Mouse (Mus musculus) forebrain, embryonic 12.5 days (tissue): ENCODE measurements at regions not wholly inside any gene's neighbourhood (a gene's known extent, or its start where the extent isn't known, plus 50 kb on each side); places are given as distances from the start of the nearest gene placed in this dataset.

Source experiments
- ATAC-seq: fragments of 200-750 bp; cut with Nextera tagmentation; 2 replicates; pipeline ENCODE4 v1.8.0; 2017; ENCODE audit warnings: moderate TSS enrichment; ENCODE audit not compliant: low FRiP score
- H3K27ac ChIP-seq: fragments of 300-500 bp; sonication (generic); 2 replicates; pipeline ENCODE4 v1.5.1; 2016; ENCODE audit warnings: mild to moderate bottlenecking
- H3K27me3 ChIP-seq: fragments of 300-500 bp; sonication (generic); 2 replicates; pipeline ENCODE4 v1.6.1; 2016; ENCODE audit warnings: mild to moderate bottlenecking
- H3K36me3 ChIP-seq: fragments of 300-500 bp; sonication (generic); replicated peaks from 2 replicates; pipeline ENCODE4 v1.6.1; 2016; ENCODE audit warnings: mild to moderate bottlenecking
- H3K4me1 ChIP-seq: fragments of 300-500 bp; sonication (generic); 2 replicates; pipeline ENCODE4 v1.6.1; 2016
- H3K4me2 ChIP-seq: fragments of 300-500 bp; sonication (generic); 2 replicates; pipeline ENCODE4 v1.6.1; 2016; ENCODE audit warnings: mild to moderate bottlenecking, moderate library complexity
- H3K4me3 ChIP-seq: fragments of 300-500 bp; sonication (generic); replicated peaks from 2 replicates; pipeline ENCODE4 v1.5.1; 2016; ENCODE audit warnings: mild to moderate bottlenecking
- H3K9ac ChIP-seq: fragments of 300-500 bp; sonication (generic); 2 replicates; pipeline ENCODE4 v1.6.1; 2016; ENCODE audit warnings: mild to moderate bottlenecking
- H3K9me3 ChIP-seq: fragments of 300-500 bp; sonication (generic); 2 replicates; pipeline ENCODE4 v1.6.1; 2016
- WGBS: fragments of 180-500 bp; shearing (Covaris S2); methylation state at CpG from one replicate; pipeline ENCODE4 v1.1.7; 2016; 5-methylcytosine and 5-hydroxymethylcytosine counted together

GRCm38 (mm10) chr1:185111347-185112016 is 92.4 kb upstream of the Rab3gap2 start:
- no peak overlapping the region for H3K4me3 ChIP-seq
- 81% methylated on average over 10 of the region's 10 CpGs for WGBS
- no peaks in the 10 kb centered on the region for H3K9me3 ChIP-seq
- no peaks in the 10 kb centered on the region for H3K4me1 ChIP-seq
- ATAC-seq, result no peak
- no peak overlapping the region for H3K4me2 ChIP-seq
- H3K9ac ChIP-seq, result no peak overlapping the region
- no peaks in the 10 kb centered on the region for H3K27me3 ChIP-seq
- H3K27ac ChIP-seq, result no peak overlapping the region
- no peaks in the 10 kb centered on the region for H3K36me3 ChIP-seq

DNA sequence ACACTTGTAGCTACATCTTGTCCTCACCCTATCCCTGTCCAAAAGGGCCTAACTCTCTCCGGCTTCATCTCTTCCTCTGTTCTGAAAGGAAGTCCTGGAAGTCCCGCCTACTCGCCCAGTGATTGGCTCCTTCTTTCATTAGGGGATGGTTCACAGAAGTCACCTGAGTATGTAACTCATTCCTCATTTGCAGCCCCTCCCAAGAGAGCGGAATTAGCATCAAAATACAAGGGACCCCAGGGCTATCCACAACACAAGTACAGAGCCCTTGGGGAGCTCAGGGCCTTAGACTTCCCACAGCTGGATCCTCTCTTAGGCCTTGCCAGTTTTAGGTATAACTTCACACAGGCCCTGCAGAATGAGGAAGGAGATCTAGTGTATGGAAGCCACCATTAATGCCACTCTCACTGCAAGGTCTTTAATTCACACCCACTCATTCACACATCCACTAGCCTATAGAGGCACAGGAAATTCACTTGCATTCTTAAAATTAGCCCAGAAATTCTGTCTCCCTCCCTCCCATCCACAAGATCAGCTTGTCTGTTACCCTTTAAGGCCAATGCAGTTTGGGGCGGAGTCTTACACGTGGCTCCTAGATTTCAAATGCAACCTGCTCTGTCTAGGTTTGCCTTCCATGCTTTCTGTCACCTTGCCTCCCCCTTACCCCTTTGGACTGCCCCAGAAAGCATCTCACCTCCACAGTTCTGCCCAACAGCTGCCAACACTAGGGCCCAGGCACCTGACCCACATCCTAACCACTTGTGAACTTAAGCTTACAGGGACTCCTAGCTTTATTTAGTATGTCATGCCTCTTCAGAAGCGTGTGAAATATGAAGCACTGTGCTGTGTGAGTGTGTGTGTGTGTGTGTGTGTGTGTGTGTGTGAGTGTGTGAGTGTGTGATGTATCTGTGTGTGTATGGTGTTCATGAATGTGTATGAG is 98.7 kb upstream of the Rab3gap2 start:
- Histone ChIP-seq H3K36me3 (no peaks in the 10 kb centered on the region), H3K4me1 (peaks cover 8% of the 10 kb centered on the region), H3K4me2 (no peak overlapping the region), H3K9ac (no peak overlapping the region), H3K9me3 (no peaks in the 10 kb centered on the region), H3K4me3 (no peak overlapping the region), H3K27ac (no peak overlapping the region), H3K27me3 (no peaks in the 10 kb centered on the region; the same call in 1 of the 2 replicates)
- WGBS, result 32% methylated on average over 7 of the region's 7 CpGs
- peak; percentile 51; the same call in 1 of the 2 replicates for ATAC-seq

DNA sequence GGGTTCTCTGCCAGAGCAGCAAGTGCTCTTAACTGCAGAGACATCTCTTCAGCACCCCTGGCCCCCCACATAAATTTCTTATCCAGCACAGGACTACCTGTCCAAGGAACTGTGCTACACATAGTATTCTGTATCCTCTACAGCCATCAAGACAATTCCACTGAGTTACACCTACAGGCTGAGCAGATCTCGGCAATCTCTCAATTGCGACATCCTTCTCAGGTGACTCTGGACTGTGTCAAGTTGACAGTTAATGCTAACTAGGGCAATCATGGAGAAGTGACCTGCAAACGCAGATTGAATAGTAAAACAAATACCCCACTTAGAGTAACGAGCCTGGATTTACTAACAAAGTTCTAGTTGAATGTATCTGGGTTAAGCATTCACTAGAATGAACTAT is 100.1 kb upstream of the Rab3gap2 start:
- H3K4me2 ChIP-seq, result no peak overlapping the region
- no peak for ATAC-seq
- peaks cover 22% of the 10 kb centered on the region for H3K4me1 ChIP-seq
- no peaks in the 10 kb centered on the region for H3K9me3 ChIP-seq
- no peaks in the 10 kb centered on the region for H3K36me3 ChIP-seq
- H3K4me3 ChIP-seq, result no peak overlapping the region
- no peak overlapping the region for H3K27ac ChIP-seq
- no peak overlapping the region for H3K9ac ChIP-seq
- 84% methylated on average over 4 of the region's 4 CpGs for WGBS
- H3K27me3 ChIP-seq, result no peaks in the 10 kb centered on the region; the same call in 1 of the 2 replicates

GRCm38 (mm10) chr1:185098975-185099958 is 99.9 kb upstream of the Mark1 start:
- Histone ChIP-seq H3K27ac (peak overlapping the region; percentile 69), H3K36me3 (no peaks in the 10 kb centered on the region), H3K9me3 (no peaks in the 10 kb centered on the region), H3K4me2 (peak overlapping the region; percentile 28), H3K4me1 (peaks cover 28% of the 10 kb centered on the region), H3K4me3 (no peak overlapping the region), H3K27me3 (no peaks in the 10 kb centered on the region; the same call in 1 of the 2 replicates), H3K9ac (no peak overlapping the region)
- peak; percentile 72; the same call in 1 of the 2 replicates for ATAC-seq
- WGBS, result 6% methylated on average over 18 of the region's 18 CpGs

DNA sequence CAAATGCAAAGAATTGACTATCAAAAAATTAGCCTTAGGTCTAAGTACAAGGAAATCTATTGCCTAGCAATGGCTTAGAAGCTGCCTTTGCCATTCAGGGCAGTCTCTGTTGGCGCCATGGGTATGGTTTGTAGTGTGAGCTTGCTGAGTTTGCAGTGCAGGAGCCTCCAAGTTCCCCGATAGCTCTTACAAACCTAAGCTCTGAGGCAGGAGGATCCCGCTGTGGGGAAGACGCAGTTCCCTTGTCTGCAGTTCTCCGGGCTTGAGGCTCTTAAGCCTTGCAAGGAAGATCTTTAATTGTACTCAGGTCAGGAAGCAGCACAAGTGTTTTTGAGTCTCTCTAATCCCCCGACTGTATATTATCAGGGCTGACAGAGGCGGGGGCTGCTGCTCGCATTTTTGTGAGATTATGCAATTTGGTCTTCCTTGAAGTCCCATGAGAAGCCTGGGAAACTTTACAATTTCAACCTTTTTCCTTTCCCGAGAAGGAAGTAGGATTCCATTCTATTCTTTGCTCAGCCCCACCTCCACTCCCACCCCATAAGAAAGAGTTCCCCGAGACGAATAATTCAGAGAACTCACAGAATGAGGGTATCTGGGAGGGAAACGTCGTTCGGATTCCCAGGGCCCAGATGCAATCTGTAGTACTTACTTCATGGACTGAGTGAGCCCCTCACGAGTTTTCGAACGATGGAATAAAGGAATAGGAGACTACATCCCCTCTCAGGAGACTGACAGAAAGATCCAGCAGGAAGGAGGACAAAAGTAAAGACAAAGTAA is 99.0 kb upstream of the Mark1 start:
- H3K9me3 ChIP-seq, result no peaks in the 10 kb centered on the region
- no peak overlapping the region for H3K4me3 ChIP-seq
- 3% methylated on average over 17 of the region's 17 CpGs for WGBS
- H3K27ac ChIP-seq, result peak overlapping the region; percentile 69
- H3K4me1 ChIP-seq, result peaks cover 28% of the 10 kb centered on the region
- no peaks in the 10 kb centered on the region; the same call in 1 of the 2 replicates for H3K27me3 ChIP-seq
- peak; percentile 36 for ATAC-seq
- H3K4me2 ChIP-seq, result peak overlapping the region; percentile 28
- H3K36me3 ChIP-seq, result no peaks in the 10 kb centered on the region
- no peak overlapping the region for H3K9ac ChIP-seq

- ATAC-seq, result no peak
- Histone ChIP-seq H3K27ac (no peak overlapping the region), H3K36me3 (no peaks in the 10 kb centered on the region), H3K9me3 (no peaks in the 10 kb centered on the region), H3K4me1 (peaks cover 28% of the 10 kb centered on the region), H3K9ac (no peak overlapping the region), H3K4me2 (no peak overlapping the region), H3K27me3 (no peaks in the 10 kb centered on the region; the same call in 1 of the 2 replicates), H3K4me3 (no peak overlapping the region)
- WGBS, result 91% methylated on average over 4 of the region's 4 CpGs
These were observed 97.4 kb upstream of the Mark1 start for GRCm38 (mm10) chr1:185096741-185097140.

DNA sequence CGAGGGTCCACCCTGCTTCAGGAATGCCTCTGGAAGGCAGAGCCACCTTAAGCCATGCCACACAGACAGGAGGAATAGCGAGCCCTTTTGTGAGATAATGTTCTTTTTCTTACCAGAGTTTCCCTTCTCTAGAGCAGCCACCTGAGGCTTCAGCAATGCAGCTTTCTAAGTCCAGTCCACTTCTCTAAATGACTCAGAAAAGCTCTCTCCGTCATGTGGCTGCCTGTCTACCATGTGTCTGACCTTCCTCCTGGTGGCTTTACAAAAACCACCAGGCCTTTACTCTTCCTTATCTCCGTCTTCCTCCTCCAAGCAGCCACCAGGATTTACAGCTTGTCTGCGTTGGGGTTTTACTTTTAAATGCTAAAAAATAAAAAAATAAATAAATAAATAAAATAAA is 93.4 kb upstream of the Mark1 start:
- WGBS, result 91% methylated on average over 5 of the region's 5 CpGs
- H3K9ac ChIP-seq, result no peak overlapping the region

GRCm38 (mm10) chr1:185091816-185092558 is 92.6 kb upstream of the Mark1 start:
- H3K36me3 ChIP-seq, result no peaks in the 10 kb centered on the region
- H3K27me3 ChIP-seq, result no peaks in the 10 kb centered on the region
- no peak overlapping the region for H3K4me3 ChIP-seq
- H3K4me2 ChIP-seq, result no peak overlapping the region
- WGBS, result 71% methylated on average over 21 of the region's 21 CpGs
- ATAC-seq, result no peak
- H3K9me3 ChIP-seq, result no peaks in the 10 kb centered on the region
- no peak overlapping the region for H3K9ac ChIP-seq
- no peaks in the 10 kb centered on the region for H3K4me1 ChIP-seq
- H3K27ac ChIP-seq, result no peak overlapping the region

More for the DNA sequence above, 93.4 kb upstream of the Mark1 start:
- no peak overlapping the region for H3K4me2 ChIP-seq
- ATAC-seq, result no peak
- H3K36me3 ChIP-seq, result no peaks in the 10 kb centered on the region
- no peaks in the 10 kb centered on the region for H3K9me3 ChIP-seq
- H3K27ac ChIP-seq, result no peak overlapping the region
- peaks cover 3% of the 10 kb centered on the region for H3K4me1 ChIP-seq
- no peak overlapping the region for H3K4me3 ChIP-seq
- no peaks in the 10 kb centered on the region for H3K27me3 ChIP-seq

DNA sequence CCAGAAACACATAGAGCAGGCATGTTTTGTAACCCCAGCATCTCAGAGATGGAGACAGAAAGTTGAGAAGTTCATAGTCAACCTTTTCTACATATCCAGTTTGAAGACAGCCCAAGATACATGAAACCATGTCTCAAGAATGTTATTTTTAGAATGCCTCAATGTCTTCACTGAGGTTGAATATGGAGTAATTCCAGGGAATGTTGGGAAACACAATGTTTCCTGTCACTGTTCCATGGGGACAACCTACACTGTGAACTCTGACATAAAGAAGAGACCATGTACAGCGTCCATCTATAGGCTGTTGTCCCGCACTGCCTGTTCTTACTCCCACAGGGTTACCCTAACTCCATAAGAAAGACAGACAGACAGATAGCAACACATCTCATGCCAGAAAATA is 89.8 kb upstream of the Mark1 start:
- H3K4me1 ChIP-seq, result no peaks in the 10 kb centered on the region
- H3K4me2 ChIP-seq, result no peak overlapping the region
- H3K27me3 ChIP-seq, result no peaks in the 10 kb centered on the region
- no peaks in the 10 kb centered on the region for H3K9me3 ChIP-seq
- no peak overlapping the region for H3K27ac ChIP-seq
- ATAC-seq, result no peak
- H3K36me3 ChIP-seq, result no peaks in the 10 kb centered on the region
- 86% methylated on average over 2 of the region's 2 CpGs for WGBS
- H3K4me3 ChIP-seq, result no peak overlapping the region
- H3K9ac ChIP-seq, result no peak overlapping the region

DNA sequence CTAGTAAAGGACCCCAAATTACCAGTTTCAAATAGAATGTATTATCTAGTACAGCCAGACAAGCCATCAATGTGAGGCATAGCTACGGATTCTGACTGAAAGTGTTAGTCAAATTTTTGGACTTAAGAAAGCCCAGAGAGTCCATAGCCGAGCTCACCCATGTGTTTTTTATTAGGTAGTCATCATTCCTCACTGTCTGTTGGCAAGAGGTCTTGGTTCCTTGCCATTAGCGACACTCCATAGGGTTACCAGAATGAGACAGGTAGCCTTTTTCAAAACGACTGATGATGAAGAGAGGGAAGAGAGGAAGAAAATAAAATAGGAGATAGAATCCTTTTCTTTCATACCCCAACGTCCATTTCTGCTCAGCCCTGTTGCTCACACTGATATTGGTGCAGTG is 83.8 kb upstream of the Mark1 start:
- no peaks in the 10 kb centered on the region for H3K9me3 ChIP-seq
- ATAC-seq, result no peak
- no peak overlapping the region for H3K4me2 ChIP-seq
- H3K27ac ChIP-seq, result no peak overlapping the region
- no peaks in the 10 kb centered on the region for H3K27me3 ChIP-seq
- no peak overlapping the region for H3K4me3 ChIP-seq
- peaks cover 19% of the 10 kb centered on the region for H3K4me1 ChIP-seq
- no peaks in the 10 kb centered on the region for H3K36me3 ChIP-seq
- 78% methylated on average over 5 of the region's 5 CpGs for WGBS
- H3K9ac ChIP-seq, result no peak overlapping the region

GRCm38 (mm10) chr1:185080118-185080517 is 80.7 kb upstream of the Mark1 start:
- Histone ChIP-seq H3K9ac (no peak overlapping the region), H3K9me3 (no peaks in the 10 kb centered on the region), H3K36me3 (no peaks in the 10 kb centered on the region), H3K27ac (peak overlapping the region; percentile 59; the same call in 1 of the 2 replicates), H3K4me2 (no peak overlapping the region), H3K27me3 (no peaks in the 10 kb centered on the region), H3K4me3 (no peak overlapping the region), H3K4me1 (peaks cover 19% of the 10 kb centered on the region)
- no peak for ATAC-seq
- 18% methylated on average over 3 of the region's 3 CpGs for WGBS
